Mouse (Mus musculus) gastrocnemius, postnatal 10 days (tissue): Measurements from ENCODE around the gene Prkab2. TPM values are rescaled to one million over a fixed set of nuclear protein-coding genes. Genes with fewer than 3 reads are reported as not detected.

Source experiments
- DNase-seq: peaks from one replicate; pipeline ENCODE4 v3.0.0; 2021; ENCODE audit warnings: mixed read lengths
- total RNA-seq, 2 experiments: library from RNA; stranded (reverse); gene quantifications; 2 replicates each; pipeline ENCODE4 v1.2.3; 2021

The Prkab2 gene
- total RNA-seq, 2 experiments from 2014 or later, result 58.2 to 66.6 TPM

- no peak for DNase-seq
Observed at GRCm38 (mm10) chr3:97649469-97649868, 8.5 kb upstream of the Prkab2 start.

GRCm38 (mm10) chr3:97651604-97652003, 6.4 kb upstream of the Prkab2 start:
- no peak for DNase-seq

- DNase-seq, result no peak
Observed at GRCm38 (mm10) chr3:97653781-97654180, 4.2 kb upstream of the Prkab2 start.

GRCm38 (mm10) chr3:97654901-97655300, 3.1 kb upstream of the Prkab2 start:
- no peak for DNase-seq

- no peak for DNase-seq
Observed at GRCm38 (mm10) chr3:97658426-97659193, 617 bp downstream of the Prkab2 start.

GRCm38 (mm10) chr3:97659746-97660145, 1.8 kb downstream of the Prkab2 start:
- DNase-seq, result no peak

GRCm38 (mm10) chr3:97661206-97661605, 3.2 kb downstream of the Prkab2 start:
- DNase-seq, result no peak

GRCm38 (mm10) chr3:97665525-97665924, 7.5 kb downstream of the Prkab2 start:
- no peak for DNase-seq

- DNase-seq, result no peak
Observed at GRCm38 (mm10) chr3:97666154-97666553, 8.2 kb downstream of the Prkab2 start.

GRCm38 (mm10) chr3:97667093-97667675, 9.2 kb downstream of the Prkab2 start:
- DNase-seq, result no peak

- DNase-seq, result no peak
Observed at GRCm38 (mm10) chr3:97674644-97675110, 16.7 kb downstream of the Prkab2 start, which contains the start of gene Gm17651. Gene Gm17651 (minus strand): TSS chr3:97674694.

GRCm38 (mm10) chr3:97676126-97676525, 18.1 kb downstream of the Prkab2 start:
- no peak for DNase-seq

- no peak for DNase-seq
Observed at GRCm38 (mm10) chr3:97678416-97678815, 20.4 kb downstream of the Prkab2 start.

GRCm38 (mm10) chr3:97680631-97681320, 22.8 kb downstream of the Prkab2 start:
- peak; percentile 80 for DNase-seq

GRCm38 (mm10) chr3:97681321-97682158, 23.5 kb downstream of the Prkab2 start:
- DNase-seq, result peak; percentile 54

- DNase-seq, result no peak
Observed at GRCm38 (mm10) chr3:97682159-97682502, 24.1 kb downstream of the Prkab2 start.

- DNase-seq, result no peak
Observed at GRCm38 (mm10) chr3:97682576-97682975, 24.6 kb downstream of the Prkab2 start.

GRCm38 (mm10) chr3:97683560-97684195, 25.7 kb downstream of the Prkab2 start:
- DNase-seq, result no peak

GRCm38 (mm10) chr3:97686372-97687117, 28.6 kb downstream of the Prkab2 start:
- no peak for DNase-seq

GRCm38 (mm10) chr3:97689289-97689688, 31.3 kb downstream of the Prkab2 start:
- DNase-seq, result no peak

GRCm38 (mm10) chr3:97690590-97690989, 32.6 kb downstream of the Prkab2 start:
- no peak for DNase-seq
